Mouse (Mus musculus): ENCODE data around the gene Zfp866.

- TF ChIP-seq GATA1 (IDR thresholded peaks at IDR 0.05; ENCODE audit: low read length) = no peak
- no peak for TF ChIP-seq TAL1 (IDR thresholded peaks at IDR 0.05; ENCODE audit: low read length)
These were observed 29.0 kb downstream of the Zfp866 start for GRCm38 (mm10) chr8:69761814-69762445.

All from erythroblast, embryonic 14.5 days (primary cell).